Mouse (Mus musculus) layer of hippocampus, adult 2 months (tissue): Measurements from ENCODE around the gene Unc5b. TPM values are rescaled to one million over a fixed set of nuclear protein-coding genes. Genes with fewer than 3 reads are reported as not detected.

Source experiments
- DNase-seq, 2 experiments: peaks; one replicate each; pipeline ENCODE4 v3.0.0; 2022; ENCODE audit warnings: low spot score in 2 of 2
- H3K27ac ChIP-seq: fragments of 200-600 bp; 2 replicates; pipeline ENCODE4 v1.8.1; 2022
- H3K4me3 ChIP-seq: fragments of 200-600 bp; 2 replicates; pipeline ENCODE4 v1.8.1; 2022; ENCODE audit warnings: mild to moderate bottlenecking
- CTCF ChIP-seq: fragments of 200-600 bp; conservative IDR thresholded peaks from 2 replicates; pipeline ENCODE4 v1.8.1; 2022; ENCODE audit warnings: antibody characterized with exemption, mild to moderate bottlenecking, moderate library complexity
- total RNA-seq, 2 experiments: library from RNA; stranded (reverse); gene quantifications; 2 replicates each; pipeline ENCODE4 v1.2.3; 2021

Gene Unc5b
- total RNA-seq, 2 experiments from 2014 or later: 10.7 to 11.2 TPM

DNA sequence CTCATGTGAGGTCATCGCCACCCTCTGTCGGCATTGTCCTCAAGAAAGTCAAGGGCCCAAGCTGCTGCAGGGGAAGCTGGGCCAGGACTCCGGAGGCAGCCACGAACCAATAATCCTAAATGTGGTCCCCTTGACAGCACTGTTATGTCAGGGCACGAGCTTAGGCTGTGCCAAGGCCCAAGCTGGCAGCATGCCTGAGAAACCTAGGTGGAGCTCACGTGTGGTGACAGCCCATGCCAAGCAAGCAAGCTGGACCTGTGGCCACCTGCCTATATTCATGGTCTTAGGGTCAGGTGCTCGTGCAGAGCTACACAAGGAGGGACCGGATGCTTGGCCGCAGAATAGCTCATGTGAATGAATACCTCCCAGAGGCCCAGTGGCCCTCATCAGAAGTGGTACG, 27.4 kb downstream of the Unc5b start:
- no peak for DNase-seq
- Histone ChIP-seq H3K27ac (no peak overlapping the region), H3K4me3 (no peak overlapping the region)
- no peak for TF ChIP-seq CTCF

DNA sequence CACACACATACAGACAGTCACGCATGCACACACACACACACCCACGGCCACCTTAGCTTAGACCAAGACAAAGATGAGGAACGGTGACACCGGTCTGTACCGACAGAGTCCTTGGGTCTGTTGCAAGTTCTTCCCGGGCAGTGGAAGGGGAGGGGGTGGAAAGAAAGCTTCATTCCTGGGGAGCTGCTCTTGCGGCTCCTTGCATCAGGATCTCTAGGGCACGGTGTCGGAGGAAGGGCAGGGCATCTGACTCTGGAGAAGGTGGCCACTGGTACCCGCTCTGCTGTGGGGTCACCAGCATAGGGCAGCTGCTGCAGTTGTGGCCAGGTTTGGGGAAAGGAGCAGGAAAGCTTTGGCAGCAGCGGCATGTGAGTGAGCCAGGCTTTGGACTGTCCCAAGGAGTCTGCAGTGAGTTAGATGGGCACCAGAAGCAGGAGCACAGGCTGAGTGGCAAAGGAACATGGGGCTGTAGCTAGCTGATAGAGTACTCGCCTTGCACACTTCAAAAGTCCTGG, 29.4 kb downstream of the Unc5b start:
- no peak for TF ChIP-seq CTCF
- DNase-seq: no peak
- no peak overlapping the region for H3K4me3 ChIP-seq
- H3K27ac ChIP-seq: no peak overlapping the region

DNA sequence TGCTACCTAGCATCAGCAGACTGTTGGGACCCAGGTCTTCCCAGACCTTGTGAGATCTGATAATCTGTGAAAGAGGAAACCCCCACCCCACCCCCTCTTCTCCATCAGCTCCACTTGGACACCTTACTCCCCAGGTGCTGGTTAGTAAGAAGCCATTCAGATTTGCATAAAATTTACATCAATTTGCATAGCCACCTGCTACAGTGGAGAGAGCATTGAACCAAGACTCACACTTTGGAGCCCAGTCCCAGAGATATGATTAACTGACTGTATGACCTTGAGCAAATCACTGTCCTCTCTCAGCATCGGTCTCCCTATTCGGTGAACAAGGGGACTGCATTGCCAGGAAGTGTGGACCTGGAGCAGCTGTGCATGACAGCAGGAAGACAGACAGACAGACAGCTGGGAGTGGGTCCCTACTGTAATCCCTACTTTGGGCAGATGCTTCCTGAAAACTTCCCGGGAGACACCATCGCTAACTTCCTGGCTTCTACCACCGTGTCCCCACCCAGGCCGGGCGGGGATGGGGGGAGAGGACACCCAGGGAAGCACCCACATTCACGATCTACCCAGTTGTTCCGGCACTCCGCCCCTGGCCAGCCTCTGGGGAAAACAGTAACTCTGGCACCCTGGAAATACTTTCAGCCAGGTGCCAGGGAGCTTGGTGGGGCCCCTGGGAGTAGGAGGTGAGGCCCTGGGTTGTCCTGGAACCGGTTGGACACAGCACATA, 30.0 kb downstream of the Unc5b start:
- DNase-seq: no peak
- Histone ChIP-seq H3K27ac (no peak overlapping the region), H3K4me3 (no peak overlapping the region)
- TF ChIP-seq CTCF: no peak

DNA sequence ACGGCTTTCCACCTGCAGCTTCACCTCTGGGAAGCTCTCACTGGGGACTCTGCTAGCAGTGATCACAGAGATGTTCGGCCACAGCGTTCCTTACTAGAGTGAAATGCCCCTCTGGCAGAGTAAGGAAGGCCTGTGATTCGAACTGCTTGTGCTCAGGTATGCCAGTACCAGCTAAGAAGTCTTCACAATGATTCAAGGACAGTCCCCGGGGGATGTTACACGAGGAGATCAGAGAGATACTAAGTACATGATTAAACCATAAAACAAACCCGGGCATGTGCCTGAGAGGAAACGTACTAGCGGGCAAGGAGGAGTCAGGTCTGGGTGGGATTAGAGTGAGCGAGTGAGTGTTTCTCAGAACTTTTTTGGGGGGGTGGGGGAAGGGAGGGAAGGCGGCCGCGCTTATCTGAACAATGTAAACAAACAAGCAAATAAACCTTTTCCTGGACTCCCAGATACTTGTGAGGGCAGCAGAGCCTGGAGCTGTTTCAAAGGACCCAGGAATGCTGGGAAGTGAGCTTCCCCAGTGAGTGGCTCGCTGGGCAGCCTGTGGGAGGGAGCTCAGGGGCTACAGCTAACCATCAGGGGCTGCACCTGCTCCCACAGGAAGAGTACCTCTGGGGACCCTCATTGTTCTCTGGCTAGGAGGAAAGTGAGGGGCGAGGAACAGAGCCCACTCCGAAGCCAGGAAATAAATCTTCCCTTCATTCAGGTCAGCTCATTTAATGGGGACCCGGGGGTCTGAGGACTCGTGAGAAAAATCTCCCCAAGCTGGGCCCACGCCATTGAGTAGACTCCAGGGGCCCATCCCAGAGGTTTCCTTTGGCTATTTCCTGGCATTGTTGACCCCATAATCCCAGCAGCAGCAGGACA, 30.9 kb downstream of the Unc5b start:
- Histone ChIP-seq H3K4me3 (no peak overlapping the region), H3K27ac (no peak overlapping the region)
- no peak for TF ChIP-seq CTCF
- DNase-seq: no peak

DNA sequence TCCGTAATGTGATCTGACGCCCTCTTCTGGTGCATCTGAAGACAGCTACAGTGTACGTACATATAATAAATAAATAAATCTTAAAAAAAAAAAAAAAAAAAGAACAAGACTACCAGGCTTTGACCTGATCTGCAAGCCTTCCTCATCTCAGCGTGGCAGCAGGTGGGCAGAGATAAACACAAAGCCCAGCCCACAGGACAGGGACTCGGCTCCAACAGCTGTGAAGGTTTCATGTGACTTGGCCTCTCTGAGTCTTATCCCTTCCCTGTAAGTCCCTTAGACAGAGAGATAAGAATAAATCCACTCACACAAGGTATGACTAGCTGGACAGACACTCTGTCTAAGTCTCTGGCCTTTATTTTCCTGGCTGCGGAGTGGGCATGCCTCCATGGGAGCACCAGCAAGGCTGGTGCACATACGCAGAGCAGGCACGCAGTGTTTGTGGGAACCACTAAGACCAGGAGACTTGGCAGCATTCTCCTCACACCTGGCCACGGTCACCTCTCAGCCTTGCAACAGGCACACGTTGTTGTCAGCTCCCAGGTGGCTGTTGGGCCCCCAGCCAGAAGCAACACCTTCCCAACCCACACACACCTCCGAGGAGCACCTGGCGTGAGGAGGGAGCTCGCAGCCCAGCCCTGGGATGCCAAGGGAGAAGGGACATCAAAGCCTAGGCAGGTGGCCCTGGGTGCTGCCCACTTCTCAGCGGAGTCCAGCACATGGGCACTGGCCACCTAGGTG, 33.5 kb downstream of the Unc5b start:
- H3K27ac ChIP-seq: no peak overlapping the region
- DNase-seq: no peak
- 0 out of 2 replicates have a peak, but pooled peaks have one; percentile 11 for TF ChIP-seq CTCF
- H3K4me3 ChIP-seq: no peak overlapping the region

DNA sequence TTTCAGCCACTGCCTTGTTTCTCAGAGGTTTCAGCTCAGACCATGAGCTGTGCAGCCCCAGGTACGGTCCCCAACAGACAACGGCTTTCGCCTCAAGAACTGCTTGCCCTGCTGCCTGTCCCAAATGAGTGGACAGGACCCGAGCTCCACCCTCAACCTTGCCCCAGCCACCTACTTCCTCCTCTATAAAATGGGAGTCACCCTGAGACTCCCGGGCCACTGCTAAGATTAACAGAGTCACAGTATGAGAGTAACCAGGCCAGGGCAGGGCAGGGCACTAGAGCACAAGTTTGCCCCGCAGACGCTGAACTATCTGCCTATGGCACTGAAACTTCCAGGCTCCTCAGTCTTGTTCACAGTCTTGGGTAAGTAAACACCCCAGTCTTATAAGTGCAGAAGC, 34.9 kb downstream of the Unc5b start:
- no peak for TF ChIP-seq CTCF
- no peak for DNase-seq
- H3K27ac ChIP-seq: no peak overlapping the region
- no peak overlapping the region for H3K4me3 ChIP-seq

DNA sequence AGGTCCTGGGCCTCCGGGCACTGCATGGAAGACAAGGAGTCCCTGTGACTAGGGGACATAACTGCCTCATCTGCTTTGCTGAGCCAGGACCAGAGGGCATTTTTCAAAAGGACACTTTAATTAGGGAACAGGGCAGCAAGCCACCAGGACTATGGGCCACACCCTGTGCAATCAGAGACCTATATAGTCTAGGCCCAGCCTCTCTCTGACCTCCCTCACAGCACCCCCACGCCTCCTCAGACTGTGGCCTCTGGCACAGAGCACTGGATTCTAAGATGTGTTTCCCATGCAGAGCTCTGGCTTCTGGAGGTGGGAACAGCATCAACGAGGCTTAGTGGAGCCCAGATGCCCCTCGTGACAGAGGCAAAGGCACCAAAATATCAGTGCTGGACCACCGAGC, 35.4 kb downstream of the Unc5b start:
- DNase-seq: no peak
- TF ChIP-seq CTCF: no peak
- Histone ChIP-seq H3K4me3 (no peak overlapping the region), H3K27ac (no peak overlapping the region)

DNA sequence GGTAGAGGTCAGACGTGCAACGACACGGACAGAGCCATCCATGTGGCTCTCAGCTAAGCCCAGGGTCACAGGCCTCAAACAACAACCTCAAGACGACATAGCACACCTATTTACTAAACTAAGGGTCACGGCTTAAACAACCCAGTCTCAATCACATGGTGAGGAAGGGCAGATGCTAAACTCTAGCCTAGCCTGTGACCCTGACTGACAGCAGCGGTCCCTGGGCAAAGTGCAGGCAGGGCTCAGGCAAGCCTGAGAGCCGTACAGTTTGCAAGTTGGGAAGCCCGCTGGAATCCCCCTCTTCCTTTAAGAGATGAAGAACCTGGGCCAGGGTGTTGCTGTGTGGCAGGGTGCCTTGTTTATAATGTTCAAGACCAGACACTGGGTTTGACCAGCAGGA, 36.6 kb downstream of the Unc5b start:
- TF ChIP-seq CTCF: no peak
- H3K27ac ChIP-seq: peak overlapping the region; percentile 5; the same call in 1 of the 2 replicates
- no peak for DNase-seq
- H3K4me3 ChIP-seq: no peak overlapping the region

DNA sequence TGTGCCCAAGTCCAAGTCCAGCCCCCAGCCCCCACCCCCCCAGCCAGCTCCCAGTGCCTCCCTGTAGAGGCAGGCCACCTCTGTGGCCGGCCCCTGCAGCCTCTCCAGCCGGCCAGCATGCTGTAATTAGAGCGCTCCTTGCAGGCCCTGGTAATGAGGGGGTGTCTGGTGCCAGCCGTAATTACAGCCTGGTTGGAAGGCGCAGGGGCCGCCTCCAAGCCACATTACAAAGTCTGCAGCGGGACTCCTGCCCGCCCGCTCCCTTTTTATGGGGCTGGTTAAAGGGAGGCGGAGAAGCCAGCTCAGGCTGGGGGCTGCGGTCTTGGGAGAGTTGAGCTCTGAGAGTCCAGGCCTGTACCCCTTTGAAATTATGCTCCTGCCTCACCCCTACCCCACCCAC, 37.0 kb downstream of the Unc5b start:
- Histone ChIP-seq H3K27ac (no peak overlapping the region), H3K4me3 (no peak overlapping the region)
- TF ChIP-seq CTCF: peak; percentile 24; the same call in 1 of the 2 replicates
- DNase-seq: peak in 1 of 2 experiments; percentile 47

DNA sequence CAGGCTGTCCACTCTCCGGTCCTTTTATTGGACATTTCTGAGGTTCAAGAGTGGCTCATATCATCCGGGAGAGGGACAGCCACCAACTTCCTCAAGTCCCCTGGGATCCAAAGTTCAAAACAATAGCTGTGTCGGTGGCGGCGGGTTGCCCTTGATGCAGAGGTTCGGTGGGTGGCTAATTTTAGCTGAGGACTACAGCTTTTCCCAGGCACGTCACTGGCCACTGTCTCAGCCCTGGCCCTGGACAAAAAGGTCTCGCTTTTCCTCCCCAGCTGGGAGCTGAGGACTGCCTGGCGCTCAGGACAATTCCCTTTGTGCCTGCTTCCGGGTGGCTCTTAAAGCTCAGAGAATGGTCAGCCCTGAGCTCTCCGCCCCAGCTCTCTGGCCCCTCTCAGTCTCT, 38.5 kb downstream of the Unc5b start:
- DNase-seq: no peak
- no peak overlapping the region for H3K4me3 ChIP-seq
- peak overlapping the region; percentile 74 for H3K27ac ChIP-seq
- no peak for TF ChIP-seq CTCF

DNA sequence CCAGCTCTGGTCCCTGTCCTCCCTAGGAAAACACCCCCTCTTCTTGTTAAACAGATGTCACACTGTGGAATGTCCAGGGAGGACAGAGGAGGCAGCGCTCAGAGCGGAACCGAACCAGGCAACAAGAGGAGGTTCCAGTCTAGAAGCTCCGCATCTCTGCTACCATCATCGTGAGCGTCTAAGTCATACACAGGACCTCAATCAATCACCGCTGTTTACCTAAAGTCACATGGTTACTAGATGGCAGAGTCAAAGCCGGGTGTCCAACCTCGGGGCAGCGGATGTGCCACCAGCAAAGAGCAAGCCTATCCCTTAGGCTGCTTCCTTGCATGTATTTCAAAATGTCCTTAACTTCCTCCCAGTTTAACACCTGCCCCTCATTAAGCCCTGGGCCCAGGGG, 39.0 kb downstream of the Unc5b start:
- no peak overlapping the region for H3K4me3 ChIP-seq
- DNase-seq: no peak
- TF ChIP-seq CTCF: no peak
- peak overlapping the region; percentile 74 for H3K27ac ChIP-seq

DNA sequence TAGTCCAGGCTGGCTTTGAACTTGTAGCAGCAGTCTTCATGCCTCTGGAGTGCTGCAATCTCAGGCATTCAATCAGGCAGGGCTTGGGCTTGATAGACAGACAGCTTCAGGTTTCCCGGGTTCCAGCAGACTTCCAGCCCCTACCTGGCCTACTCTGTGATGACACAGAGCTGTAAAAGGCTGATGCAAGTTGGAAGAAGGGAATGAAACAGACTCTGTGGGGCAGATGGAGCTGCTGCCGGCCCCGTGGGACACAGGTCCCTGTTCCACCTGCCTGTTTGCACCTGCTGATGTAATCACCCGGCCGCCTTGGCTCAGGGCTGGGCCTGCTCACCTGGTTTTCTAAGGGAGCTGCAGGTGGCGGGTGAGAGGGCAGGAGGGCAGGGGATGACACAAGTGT, 40.5 kb downstream of the Unc5b start:
- Histone ChIP-seq H3K4me3 (no peak overlapping the region), H3K27ac (no peak overlapping the region)
- DNase-seq: no peak
- no peak for TF ChIP-seq CTCF
